Mouse (Mus musculus): ENCODE results near the gene Metap1d. TPM values are rescaled to one million over a fixed set of nuclear protein-coding genes. Genes with fewer than 3 reads are reported as not detected.
A peak's percentile ranks its signal among the peaks of the same experiment; 100 is the strongest.

Gene Metap1d
- polyA plus RNA-seq (2017; shearing (Covaris generic)): 10 to 100 TPM; 16.0 to 19.0 TPM

DNA sequence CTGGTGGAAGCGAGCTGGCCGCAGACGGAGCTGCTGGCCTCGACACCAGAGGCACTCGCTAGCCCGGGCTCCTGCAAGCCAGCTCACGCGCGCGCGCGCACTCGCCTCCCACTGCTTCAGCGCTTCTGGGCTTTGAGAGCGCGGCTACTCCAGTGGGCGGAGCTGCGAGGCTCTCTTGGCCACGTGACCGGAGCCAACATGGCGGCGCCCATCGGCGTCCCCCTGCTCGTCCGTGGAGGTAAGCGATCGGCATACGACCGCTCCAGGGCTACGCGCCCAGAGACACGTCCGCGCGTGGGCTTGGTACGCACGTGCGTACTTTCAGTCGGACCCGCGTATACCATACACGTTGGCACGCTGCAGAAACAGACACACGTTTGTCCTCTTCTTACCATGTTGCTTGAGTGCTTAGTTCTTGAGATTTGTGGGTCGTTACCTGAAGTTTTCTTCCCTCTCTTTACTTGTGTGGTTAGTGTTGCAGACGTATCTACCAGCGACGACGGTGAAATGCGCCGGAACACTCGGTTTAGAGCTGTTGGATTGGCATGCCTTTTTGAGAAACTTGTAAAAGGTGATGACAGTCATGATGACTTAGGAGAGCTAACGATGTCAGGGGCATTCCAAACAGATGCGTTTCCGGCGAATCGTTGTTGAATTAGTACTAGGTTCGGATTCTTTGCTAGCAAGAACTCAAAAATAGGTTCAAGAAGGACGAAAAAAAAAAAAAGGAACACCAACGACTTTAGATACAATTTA is at the start of gene Metap1d:
Gene Metap1d, plus strand, starts transcription at position 116 of the 756 bp plus-strand sequence.
- peak; percentile 95 for ATAC-seq

- no peak for ATAC-seq
These were observed 47.5 kb upstream of the Metap1d start for GRCm38 (mm10) chr2:71405613-71406012.

GRCm38 (mm10) chr2:71418760-71419280 is 34.3 kb upstream of the Metap1d start:
- no peak for ATAC-seq

DNA sequence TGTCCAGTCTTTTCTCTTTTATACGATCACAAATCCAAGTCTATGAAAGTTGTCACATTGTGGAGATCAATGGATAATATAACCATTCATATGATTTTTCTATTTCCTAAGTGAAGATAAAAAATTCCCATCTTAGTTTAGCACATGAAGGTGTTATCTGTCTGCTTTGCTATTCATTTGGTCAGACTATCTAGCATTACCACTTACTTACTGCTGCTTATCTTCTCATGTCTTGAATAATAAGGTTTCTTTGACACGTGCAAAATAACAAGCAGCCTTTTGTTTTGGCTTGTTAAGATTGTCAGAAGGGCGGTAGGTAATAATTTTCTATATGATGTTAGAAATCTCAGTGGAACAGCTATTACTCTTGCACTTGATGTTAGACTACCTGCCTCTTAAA is 33.7 kb upstream of the Metap1d start:
- ATAC-seq: no peak

- ATAC-seq: no peak
These were observed 32.1 kb upstream of the Metap1d start for GRCm38 (mm10) chr2:71420895-71421425.

DNA sequence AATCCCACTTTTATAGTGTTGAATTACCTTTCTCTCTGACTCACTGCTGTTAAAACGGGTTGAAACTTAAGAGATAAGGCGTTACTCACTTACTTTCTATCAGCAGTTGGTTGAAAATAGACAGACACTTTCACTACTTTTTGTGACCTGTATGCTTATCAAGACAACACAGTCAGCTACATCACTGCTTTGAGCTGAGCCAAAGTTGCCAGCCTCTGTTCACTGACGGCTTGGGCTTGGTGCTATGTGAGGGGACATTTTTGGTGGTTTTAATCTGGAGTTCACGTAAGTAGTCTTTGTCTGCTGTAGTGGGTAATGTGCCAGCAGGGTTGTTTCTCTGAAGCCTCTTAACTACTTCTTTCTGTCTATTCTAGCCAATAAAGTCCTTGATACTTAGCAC is 28.5 kb upstream of the Metap1d start:
- no peak for ATAC-seq

DNA sequence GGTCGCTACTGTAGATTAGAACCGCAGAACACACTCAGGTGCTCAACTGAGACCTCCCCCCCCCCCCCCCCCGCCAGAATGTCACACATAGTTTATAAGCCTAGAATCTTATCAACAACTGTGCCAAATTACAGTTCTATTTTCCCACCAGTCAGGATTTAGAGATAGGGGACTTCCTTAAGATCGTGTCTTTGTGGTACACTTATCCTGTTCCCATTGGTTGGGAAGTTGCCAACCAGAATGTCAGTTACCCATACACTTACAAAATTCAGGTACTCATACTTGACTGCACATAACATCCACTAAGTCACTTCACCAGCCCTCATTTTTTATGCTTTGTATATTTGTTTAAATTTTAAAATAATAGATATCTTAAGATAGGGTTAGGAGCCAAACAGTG is 17.6 kb upstream of the Metap1d start:
- no peak for ATAC-seq

DNA sequence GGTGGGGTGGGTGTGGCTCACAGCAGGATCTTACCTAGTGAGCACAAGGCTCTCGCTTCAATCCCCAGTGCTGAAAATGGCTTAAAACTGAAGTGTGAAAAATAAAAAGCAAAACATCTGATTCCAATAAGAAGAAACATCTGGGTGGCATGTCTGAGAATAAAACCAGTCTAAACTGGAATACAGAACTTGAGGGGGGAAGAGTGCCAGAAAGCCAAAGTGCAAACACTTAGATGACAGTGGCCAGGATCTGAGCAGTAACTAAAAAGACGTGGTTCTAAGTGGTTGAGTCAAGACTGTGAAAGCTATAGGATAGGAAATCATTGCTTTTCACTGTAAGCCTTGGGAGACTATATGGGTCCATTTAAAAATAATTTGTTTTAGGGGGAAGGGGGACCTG is 9.7 kb upstream of the Metap1d start:
- no peak for ATAC-seq

- no peak for ATAC-seq
These were observed 7.4 kb upstream of the Metap1d start for GRCm38 (mm10) chr2:71445536-71446196.

- no peak for ATAC-seq
These were observed 3.5 kb upstream of the Metap1d start for GRCm38 (mm10) chr2:71449604-71450003.

DNA sequence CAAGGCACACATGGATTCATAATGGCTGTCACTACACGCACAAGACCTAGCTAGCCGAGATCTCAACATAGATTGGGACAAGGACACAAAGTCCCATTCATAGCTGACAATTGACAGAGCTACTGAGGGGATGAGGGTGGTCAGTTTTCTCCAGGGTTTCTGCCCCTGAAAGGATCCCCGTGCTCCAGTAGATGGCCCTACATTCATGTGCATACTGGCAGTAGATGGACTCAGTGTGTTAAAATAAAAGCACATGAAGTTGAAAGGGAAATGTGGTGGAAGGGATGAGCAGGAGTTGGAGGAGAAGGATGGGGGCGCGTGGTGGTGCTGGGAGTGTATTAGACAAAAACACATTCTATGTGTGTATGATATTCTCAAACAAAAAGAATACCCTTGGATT is 1.3 kb upstream of the Metap1d start:
- ATAC-seq: no peak

DNA sequence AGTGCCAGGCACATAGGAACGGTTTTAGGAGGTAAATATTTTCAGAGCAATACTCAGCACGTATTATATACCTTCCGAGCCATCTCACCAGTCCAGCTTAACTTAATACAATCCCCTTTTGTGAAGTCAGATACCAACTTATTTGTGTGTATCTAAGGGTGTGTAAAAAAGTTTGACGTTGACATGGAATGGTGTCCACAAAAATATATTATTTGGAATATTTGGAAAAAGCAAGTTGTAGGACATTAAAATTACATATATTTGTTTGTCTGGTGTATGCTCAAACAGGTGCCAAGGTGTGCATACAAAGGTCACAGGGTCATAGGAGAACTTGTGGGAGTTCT is 813 bp downstream of the Metap1d start:
- no peak for ATAC-seq

DNA sequence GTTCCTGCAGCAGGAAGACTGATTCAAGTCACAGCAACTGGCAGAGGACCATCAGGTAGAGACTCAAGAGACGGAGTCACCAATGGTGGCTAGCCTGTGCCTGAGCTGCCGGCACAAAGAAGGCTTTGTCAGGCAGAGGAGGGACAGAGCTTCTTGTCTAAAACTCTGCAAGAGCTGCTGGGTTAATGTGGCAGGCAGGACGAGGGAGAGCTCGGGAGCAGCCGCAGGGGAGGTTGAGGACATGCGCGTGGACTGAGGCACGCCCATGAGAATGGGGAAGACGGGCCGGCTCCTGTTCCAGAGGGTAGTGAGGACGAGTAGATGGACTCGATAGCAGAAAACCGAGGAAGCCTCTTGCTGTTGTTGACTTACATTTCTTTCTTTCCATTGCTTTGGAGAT is 5.5 kb downstream of the Metap1d start:
- no peak for ATAC-seq

- ATAC-seq: no peak
These were observed 6.6 kb downstream of the Metap1d start for GRCm38 (mm10) chr2:71459659-71460058.

- ATAC-seq: no peak
These were observed 8.1 kb downstream of the Metap1d start for GRCm38 (mm10) chr2:71461139-71461538.

DNA sequence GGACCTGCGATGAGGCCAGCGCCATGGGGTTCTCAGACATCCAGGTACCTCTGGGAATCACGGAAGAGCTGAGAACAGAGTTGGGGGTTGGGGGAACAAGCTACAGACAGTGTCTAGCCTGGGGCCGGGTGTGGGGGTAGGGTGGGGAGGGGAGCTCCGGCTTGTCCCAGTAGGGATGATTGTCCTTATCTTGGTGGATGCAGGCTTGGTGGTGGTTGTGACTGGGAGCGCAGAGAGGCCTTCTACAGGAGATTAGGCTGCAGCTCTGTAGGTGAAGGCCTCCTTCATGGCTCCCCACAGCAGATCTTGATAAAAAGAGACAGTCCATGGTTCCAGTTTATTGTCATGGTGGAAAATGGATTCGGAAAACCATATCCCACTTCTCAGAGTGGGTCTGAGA is 8.5 kb downstream of the Metap1d start:
- ATAC-seq: no peak

- ATAC-seq: no peak
These were observed 9.0 kb downstream of the Metap1d start for GRCm38 (mm10) chr2:71462066-71462465.

DNA sequence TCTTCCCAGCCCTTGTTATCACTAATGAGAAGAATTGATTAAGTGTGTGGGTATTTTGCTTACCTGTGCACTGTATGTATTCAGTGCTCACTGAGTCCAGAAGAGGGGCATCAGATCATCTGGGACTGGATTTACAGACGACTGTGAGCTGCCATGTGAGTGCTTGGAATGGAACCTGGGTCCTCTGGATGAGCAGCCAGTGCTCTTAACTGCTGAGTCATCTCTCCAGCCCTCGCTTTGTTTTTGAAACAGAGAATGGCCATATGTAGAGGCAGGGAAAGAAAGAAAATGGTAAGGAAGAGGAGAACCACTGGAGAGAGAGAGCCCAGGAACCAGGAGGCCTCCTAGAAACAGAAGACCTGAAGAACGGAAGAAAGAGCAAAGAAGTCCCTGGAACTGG is 9.5 kb downstream of the Metap1d start:
- no peak for ATAC-seq

GRCm38 (mm10) chr2:71466103-71466502 is 13.0 kb downstream of the Metap1d start:
- ATAC-seq: no peak

DNA sequence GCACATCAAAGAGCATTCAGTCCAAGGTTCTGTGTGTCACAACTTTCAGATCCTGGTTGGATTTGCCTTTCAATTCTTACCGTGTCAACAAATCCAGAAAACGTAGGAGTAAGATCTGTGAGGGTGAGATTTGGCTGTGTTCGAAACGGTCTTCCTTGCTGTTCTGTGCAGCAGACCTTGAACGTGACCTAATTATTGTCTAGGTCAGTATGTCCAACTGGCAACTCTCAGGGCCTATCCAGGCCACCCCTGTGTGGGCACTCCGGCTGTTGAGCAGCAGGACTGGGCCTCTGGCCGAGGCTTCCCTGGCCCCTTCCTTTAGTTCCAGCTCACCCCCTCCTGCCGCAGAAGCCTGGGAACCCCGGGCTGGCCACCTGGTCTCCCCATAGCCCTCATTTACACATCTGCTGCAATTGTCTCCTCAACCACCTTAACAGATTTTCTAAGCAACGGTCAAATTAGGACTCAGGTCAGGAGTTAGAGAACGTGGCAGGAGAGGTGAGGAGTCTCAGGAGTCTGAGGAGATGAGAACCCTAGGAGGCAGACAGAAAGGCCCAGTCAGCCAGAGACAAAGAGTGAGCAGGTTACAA is 13.9 kb downstream of the Metap1d start:
- ATAC-seq: no peak

DNA sequence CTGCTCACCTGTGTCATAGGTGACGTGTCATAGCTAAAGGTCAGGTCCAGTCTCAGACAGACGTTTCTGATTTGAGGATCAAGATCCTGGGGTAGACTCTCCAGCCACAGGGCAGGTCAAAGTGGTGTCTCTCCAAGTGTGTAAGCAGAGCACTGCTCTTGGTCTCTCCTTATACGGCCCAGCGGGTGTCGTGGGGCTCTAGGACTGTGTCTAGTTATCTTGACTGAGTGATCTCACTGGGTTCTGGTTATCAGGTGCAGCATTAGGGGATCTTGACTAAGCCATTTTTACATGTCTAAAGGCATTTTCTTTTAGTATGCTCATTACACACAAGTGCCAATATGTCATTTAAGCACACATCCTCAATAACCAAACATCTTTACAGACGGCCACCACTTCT is 18.0 kb downstream of the Metap1d start:
- no peak for ATAC-seq

DNA sequence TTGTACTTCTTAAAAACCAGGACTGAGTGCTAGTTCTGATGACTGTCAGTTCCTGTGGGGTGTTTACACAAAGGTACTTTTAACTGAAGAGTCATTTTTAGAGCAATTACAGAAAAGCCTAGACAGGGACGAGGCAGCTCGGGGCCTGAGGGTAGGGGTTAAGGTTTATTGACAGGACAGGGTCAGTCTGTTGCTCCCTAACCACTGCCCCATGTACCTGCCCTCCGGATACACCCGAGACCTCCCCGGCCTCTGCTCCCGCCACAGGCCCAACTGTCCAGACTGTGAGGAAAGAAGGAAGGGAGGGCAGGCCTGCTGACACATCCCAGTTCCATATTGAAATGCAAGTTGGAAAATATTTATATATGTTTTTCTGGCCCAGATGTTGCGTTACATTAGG is 20.8 kb downstream of the Metap1d start:
- ATAC-seq: no peak

DNA sequence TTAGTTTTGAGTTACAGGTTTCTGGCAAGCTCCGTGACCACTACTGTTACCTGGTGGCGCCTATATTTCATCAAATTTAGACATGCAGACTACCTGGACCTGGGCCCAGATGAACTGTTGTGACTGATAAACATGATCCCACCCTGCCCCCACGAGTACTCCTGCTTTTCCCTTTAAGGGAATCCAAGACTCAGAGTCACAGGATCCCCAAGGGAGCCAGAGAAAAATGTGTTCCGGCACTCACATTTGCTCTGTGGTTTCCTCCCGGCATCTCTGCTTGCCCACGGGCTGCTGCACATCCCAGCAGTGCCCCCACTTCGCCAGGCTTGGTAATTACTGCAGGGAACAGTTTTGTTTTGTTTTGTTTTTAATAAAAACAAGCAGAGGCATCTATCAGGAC is 21.3 kb downstream of the Metap1d start:
- ATAC-seq: no peak

DNA sequence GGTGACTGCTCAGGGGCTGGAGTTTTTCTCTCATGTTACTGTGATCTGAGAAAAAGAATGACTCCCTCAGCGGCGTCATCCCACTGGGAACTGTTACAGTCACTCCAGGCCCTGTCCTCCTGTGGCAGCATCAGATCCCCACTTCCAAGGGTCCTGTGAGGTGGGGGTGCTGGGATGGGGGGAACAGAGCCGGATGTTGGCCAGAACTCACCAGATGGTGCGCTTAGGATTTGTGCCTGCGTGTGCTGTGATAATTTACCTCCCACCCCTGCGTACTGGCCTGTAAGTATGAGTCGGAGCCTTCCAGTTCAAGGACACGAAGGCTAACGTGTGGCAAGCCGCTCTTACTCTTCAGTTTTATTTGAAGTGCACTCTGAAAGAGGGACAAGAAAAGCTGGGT is 22.2 kb downstream of the Metap1d start:
- no peak for ATAC-seq

All from activated CD4-positive, CD25-positive, alpha-beta regulatory T cell, adult 4 months (primary cell).